19 mouse cellular contexts compared by ENCODE assay signal in genomic region chrX:164092300-164093169, GRCm38 (mm10). TPM values are rescaled to one million over a fixed set of nuclear protein-coding genes. Genes with fewer than 3 reads are reported as not detected.
A peak's percentile ranks its signal among the peaks of the same experiment; 100 is the strongest.
DNase-seq lines count a peak whose midpoint lies in the region; ATAC-seq and TF ChIP-seq lines count a peak whose summit lies in the region.
"Had no signal": no experiment of that assay in that cellular context is flagged by ENCODE, and none has a peak within 500 bp of the region (broad histone marks: within the 10 kb centered on the region; RNA-seq: fewer than 3 reads in every experiment).

No protein-coding gene starts in this region.

- peaks cover 9% of the 10 kb centered on the region; the same call in 1 of the 2 replicates for H3K27me3 ChIP-seq in kidney, embryonic 16.5 days (ENCODE audit: insufficient read depth, low read length)
- H3K27me3 ChIP-seq in lung, postnatal 0 days (replicated peaks; ENCODE audit: insufficient read depth, low read length) = no peaks in the 10 kb centered on the region

- WGBS in kidney, embryonic 16.5 days = 53% methylated on average over 7 of the region's 7 CpGs
- WGBS in lung, postnatal 0 days = 28% methylated on average over 7 of the region's 7 CpGs

- no peak overlapping the region for H3K9ac ChIP-seq in kidney, embryonic 16.5 days (replicated peaks; ENCODE audit: low read length)
- H3K9ac ChIP-seq in lung, postnatal 0 days (replicated peaks; ENCODE audit: low read depth) = no peak overlapping the region
- H3K9ac ChIP-seq: embryonic facial prominence, embryonic 12.5 days; forebrain, embryonic 12.5 days; hindbrain, embryonic 13.5 days; liver, embryonic 14.5 days; midbrain, embryonic 15.5 days had no signal

- H3K4me2 ChIP-seq in kidney, embryonic 16.5 days (replicated peaks; ENCODE audit: low read depth, low read length) = peak overlapping the region; percentile 15
- no peak overlapping the region for H3K4me2 ChIP-seq in lung, postnatal 0 days (replicated peaks; ENCODE audit: low read depth, low read length)
- H3K4me2 ChIP-seq: embryonic facial prominence, embryonic 12.5 days; forebrain, embryonic 12.5 days; hindbrain, embryonic 13.5 days; midbrain, embryonic 15.5 days had no signal

- no peak overlapping the region for H3K27ac ChIP-seq in kidney, embryonic 16.5 days (ENCODE audit: low read length)
- no peak overlapping the region for H3K27ac ChIP-seq in lung, postnatal 0 days (ENCODE audit: low read length)
- H3K27ac ChIP-seq: embryonic facial prominence, embryonic 12.5 days; forebrain, embryonic 12.5 days; hindbrain, embryonic 13.5 days; layer of hippocampus, adult 2 months; left cerebral cortex, adult 2 months; liver, embryonic 14.5 days; midbrain, embryonic 15.5 days had no signal

- no peak for ATAC-seq in kidney, embryonic 16.5 days (ENCODE audit: low FRiP score, low TSS enrichment)
- ATAC-seq in lung, postnatal 0 days = peak; percentile 32; the same call in 1 of the 2 replicates
- ATAC-seq in common myeloid progenitor, adult 5-6 weeks (replicated peaks; ENCODE audit: low read depth, poor library complexity, severe bottlenecking) = peak; percentile 74
- ATAC-seq in megakaryocyte progenitor cell, adult 5-6 weeks (replicated peaks; ENCODE audit: poor library complexity) = peak; percentile 22
- ATAC-seq: intestine, postnatal 0 days; midbrain, embryonic 15.5 days had no signal

- no peaks in the 10 kb centered on the region for H3K36me3 ChIP-seq in kidney, embryonic 16.5 days (ENCODE audit: insufficient read depth, low read length)
- H3K36me3 ChIP-seq in lung, postnatal 0 days (ENCODE audit: insufficient read depth, low read length) = no peaks in the 10 kb centered on the region
- H3K36me3 ChIP-seq: embryonic facial prominence, embryonic 12.5 days; forebrain, embryonic 12.5 days; hindbrain, embryonic 13.5 days; midbrain, embryonic 15.5 days had no signal

- H3K4me3 ChIP-seq in kidney, embryonic 16.5 days (ENCODE audit: low read length) = no peak overlapping the region
- H3K4me3 ChIP-seq in lung, postnatal 0 days (ENCODE audit: low read depth, low read length) = no peak overlapping the region
- H3K4me3 ChIP-seq: embryonic facial prominence, embryonic 12.5 days; forebrain, embryonic 12.5 days; hindbrain, embryonic 13.5 days; layer of hippocampus, adult 2 months; left cerebral cortex, adult 2 months; midbrain, embryonic 15.5 days had no signal

- TF ChIP-seq EP300 in lung, postnatal 0 days (IDR thresholded peaks at IDR 0.05) = no peak

- no peaks in the 10 kb centered on the region for H3K4me1 ChIP-seq in kidney, embryonic 16.5 days (ENCODE audit: insufficient read depth, low read length)
- H3K4me1 ChIP-seq in lung, postnatal 0 days (ENCODE audit: insufficient read depth, low read depth, low read length) = no peaks in the 10 kb centered on the region
- H3K4me1 ChIP-seq: embryonic facial prominence, embryonic 12.5 days; forebrain, embryonic 12.5 days; hindbrain, embryonic 13.5 days; midbrain, embryonic 15.5 days had no signal

- no peak for TF ChIP-seq CTCF in lung, postnatal 0 days (IDR thresholded peaks at IDR 0.05)

- H3K9me3 ChIP-seq in kidney, embryonic 16.5 days (ENCODE audit: low read length) = no peaks in the 10 kb centered on the region
- H3K9me3 ChIP-seq in lung, postnatal 0 days (ENCODE audit: low read length) = no peaks in the 10 kb centered on the region
- H3K9me3 ChIP-seq: embryonic facial prominence, embryonic 12.5 days; forebrain, embryonic 12.5 days; hindbrain, embryonic 13.5 days; midbrain, embryonic 15.5 days had no signal

- no peak for DNase-seq in kidney, adult 9 months
- peak; percentile 4 for DNase-seq in lung, postnatal 0 days (ENCODE audit: low spot score)
- DNase-seq in lung, postnatal 14 days = no peak
- no peak for DNase-seq in right cerebral cortex, postnatal 10 days (ENCODE audit: low spot score in 2 of 2)
- no peak for DNase-seq in ovary, postnatal 10 days (ENCODE audit: low spot score)
- DNase-seq: cerebellum, adult 2 months had no signal

RNA-seq across cellular contexts. Expression of gene Cltrn, which starts 3.9 kb away (rescaled TPM):
- 131 and 161 TPM in 2 replicates for polyA plus RNA-seq in kidney, embryonic 16.5 days (2015; fragmentation: Nextera tagmentation; extraction: Ambion mirVana)
- polyA plus RNA-seq in lung, postnatal 0 days (2015; fragmentation: Nextera tagmentation; extraction: Ambion mirVana) = not detected in 2 replicates
- not detected in 2 replicates for total RNA-seq in common myeloid progenitor, adult 5-6 weeks (2017)
- total RNA-seq in megakaryocyte progenitor cell, adult 5-6 weeks (2015) = not detected in 2 replicates
- not detected in 2 replicates for total RNA-seq in megakaryocyte progenitor cell, adult 5-6 weeks (2017)
- total RNA-seq: heart, adult 18-20 months; layer of hippocampus, adult 2 months; left cerebral cortex, adult 2 months had no signal
- polyA plus RNA-seq: midbrain, embryonic 15.5 days; neural tube, embryonic 11.5 days had no signal

RNA-seq across cellular contexts. Expression of gene Siah1b, which starts 16.2 kb away (rescaled TPM):
- 27.8 and 31.8 TPM in 2 replicates for polyA plus RNA-seq in kidney, embryonic 16.5 days (2015; fragmentation: Nextera tagmentation; extraction: Ambion mirVana)
- polyA plus RNA-seq in lung, postnatal 0 days (2015; fragmentation: Nextera tagmentation; extraction: Ambion mirVana) = 7.9 and 9.6 TPM in 2 replicates
- total RNA-seq in common myeloid progenitor, adult 5-6 weeks (2017) = 19.3 and 19.4 TPM in 2 replicates
- total RNA-seq in megakaryocyte progenitor cell, adult 5-6 weeks (2015) = 15.1 and 16.3 TPM in 2 replicates
- 15.4 and 21.6 TPM in 2 replicates for total RNA-seq in megakaryocyte progenitor cell, adult 5-6 weeks (2017)

RNA-seq across cellular contexts. Expression of gene Ace2, which starts 46.6 kb away (rescaled TPM):
- polyA plus RNA-seq in kidney, embryonic 16.5 days (2015; fragmentation: Nextera tagmentation; extraction: Ambion mirVana) = 66.1 and 73.0 TPM in 2 replicates
- 7.6 and 11.9 TPM in 2 replicates for polyA plus RNA-seq in lung, postnatal 0 days (2015; fragmentation: Nextera tagmentation; extraction: Ambion mirVana)
- total RNA-seq in common myeloid progenitor, adult 5-6 weeks (2017) = not detected in 2 replicates
- not detected in 2 replicates for total RNA-seq in megakaryocyte progenitor cell, adult 5-6 weeks (2015)
- not detected in 2 replicates for total RNA-seq in megakaryocyte progenitor cell, adult 5-6 weeks (2017)
